Mouse (Mus musculus): Measurements from ENCODE around the gene Etnk2. TPM values are rescaled to one million over a fixed set of nuclear protein-coding genes. Genes with fewer than 3 reads are reported as not detected.

The Etnk2 gene
- polyA plus RNA-seq, 1 experiment = 8.9 TPM

GRCm38 (mm10) chr1:133417113-133417512, 53.7 kb downstream of the Etnk2 start:
- no peak for DNase-seq (ENCODE audit: low read depth)

- DNase-seq (ENCODE audit: low read depth) = no peak
Observed at GRCm38 (mm10) chr1:133417539-133417938, 54.2 kb downstream of the Etnk2 start.

GRCm38 (mm10) chr1:133418164-133418800, 54.9 kb downstream of the Etnk2 start:
- DNase-seq (ENCODE audit: low read depth) = no peak

- DNase-seq (ENCODE audit: low read depth) = no peak
Observed at GRCm38 (mm10) chr1:133419178-133419834, 55.9 kb downstream of the Etnk2 start.

GRCm38 (mm10) chr1:133420491-133420890, 57.1 kb downstream of the Etnk2 start:
- DNase-seq (ENCODE audit: low read depth) = no peak

GRCm38 (mm10) chr1:133421061-133421460, 57.7 kb downstream of the Etnk2 start:
- no peak for DNase-seq (ENCODE audit: low read depth)

- no peak for DNase-seq (ENCODE audit: low read depth)
Observed at GRCm38 (mm10) chr1:133421975-133422570, 58.7 kb downstream of the Etnk2 start.

- DNase-seq (ENCODE audit: low read depth) = no peak
Observed at GRCm38 (mm10) chr1:133422615-133423161, 59.3 kb downstream of the Etnk2 start.

GRCm38 (mm10) chr1:133423166-133423542, 59.8 kb downstream of the Etnk2 start:
- no peak for DNase-seq (ENCODE audit: low read depth)

- DNase-seq (ENCODE audit: low read depth) = no peak
Observed at GRCm38 (mm10) chr1:133423543-133424480, 60.4 kb downstream of the Etnk2 start, which contains the start of gene Sox13. Sox13 (minus strand) TSS chr1:133424377.

GRCm38 (mm10) chr1:133424547-133425140, 61.3 kb downstream of the Etnk2 start:
- DNase-seq (ENCODE audit: low read depth) = no peak

Other genes with a start within 250 kb of the Etnk2 start
- gene Ppp1r15b, start 232.4 kb upstream of the Etnk2 start, polyA plus RNA-seq (2012; rRNA removed) = 24.7 and 27.6 TPM in 2 replicates
- 38.5 and 46.7 TPM in 2 replicates for gene Plekha6, start 199.4 kb upstream of the Etnk2 start, polyA plus RNA-seq (2012; rRNA removed)
- gene Golt1a, start 53.8 kb upstream of the Etnk2 start, polyA plus RNA-seq (2012; rRNA removed) = 9.2 and 12.5 TPM in 2 replicates
- gene Kiss1, start 41.7 kb upstream of the Etnk2 start, polyA plus RNA-seq (2012; rRNA removed) = 8.8 TPM in 1 of 2 replicates, not detected in the other
- gene Ren1, start 13.1 kb upstream of the Etnk2 start, polyA plus RNA-seq (2012; rRNA removed) = 0.57 and 0.92 TPM in 2 replicates
- gene Sox13, start 60.8 kb downstream of the Etnk2 start, polyA plus RNA-seq (2012; rRNA removed) = 45.6 and 61.2 TPM in 2 replicates
- gene Snrpe, start 246.7 kb downstream of the Etnk2 start, polyA plus RNA-seq (2012; rRNA removed) = 54.6 and 56.9 TPM in 2 replicates